Comparison of ENCODE assay signal across 19 mouse cellular contexts in the genomic region with DNA sequence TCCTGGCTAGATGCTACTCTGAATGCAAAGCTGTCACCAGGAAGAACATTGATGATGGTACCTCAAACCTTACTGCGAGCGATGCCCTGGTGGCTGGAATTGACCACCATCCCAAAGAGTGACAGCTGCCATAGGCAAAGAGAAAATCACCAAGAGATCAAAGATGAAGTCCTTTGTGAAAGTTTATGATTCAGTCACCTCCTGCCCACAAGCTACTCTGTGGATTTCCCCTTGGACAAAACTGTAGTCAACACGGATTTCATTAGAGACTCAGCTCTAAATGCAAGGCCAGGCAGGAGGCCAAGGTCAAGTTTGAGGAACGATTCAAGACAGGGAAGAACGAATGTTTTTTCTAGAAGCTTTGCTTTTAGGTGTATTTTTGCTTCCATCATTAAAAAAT. TPM values are rescaled to one million over a fixed set of nuclear protein-coding genes. Genes with fewer than 3 reads are reported as not detected.
"Had no signal": no experiment of that assay in that cellular context is flagged by ENCODE, and none has a peak within 500 bp of the region (broad histone marks: within the 10 kb centered on the region; RNA-seq: fewer than 3 reads in every experiment).

No protein-coding gene starts in this region.

- DNase-seq: retina, postnatal 1 day; right cerebral cortex, adult 18-20 months; right cerebral cortex, postnatal 14 days; right cerebral cortex, postnatal 25 days; right cerebral cortex, postnatal 4 days; spleen, adult 18-20 months; thymus, adult 18-20 months; thymus, adult 2 months; thymus, postnatal 14 days; thymus, postnatal 25 days; thymus, postnatal 36 days; thymus, postnatal 4 days had no signal

- H3K4me3 ChIP-seq: neural tube, embryonic 13.5 days; neural tube, embryonic 15.5 days; stomach, embryonic 15.5 days had no signal

- H3K9ac ChIP-seq: neural tube, embryonic 13.5 days; neural tube, embryonic 15.5 days; stomach, embryonic 15.5 days had no signal

- H3K27me3 ChIP-seq: neural tube, embryonic 13.5 days; neural tube, embryonic 15.5 days; stomach, embryonic 15.5 days had no signal

- H3K4me1 ChIP-seq: neural tube, embryonic 13.5 days; neural tube, embryonic 15.5 days had no signal

- H3K36me3 ChIP-seq: neural tube, embryonic 13.5 days; neural tube, embryonic 15.5 days; stomach, embryonic 15.5 days had no signal

- H3K9me3 ChIP-seq: neural tube, embryonic 13.5 days; neural tube, embryonic 15.5 days; stomach, embryonic 15.5 days had no signal

- H3K27ac ChIP-seq: neural tube, embryonic 13.5 days; neural tube, embryonic 15.5 days; stomach, embryonic 15.5 days; stomach, postnatal 0 days had no signal

- H3K4me2 ChIP-seq: neural tube, embryonic 13.5 days; neural tube, embryonic 15.5 days; stomach, embryonic 15.5 days had no signal

RNA-seq across cellular contexts. Expression of a gene that starts 19.4 kb away (rescaled TPM):
- polyA plus RNA-seq: neural tube, embryonic 14.5 days; neural tube, embryonic 15.5 days; stomach, postnatal 0 days; testis, adult 2 months had no signal

RNA-seq across cellular contexts. Expression of a gene that starts 50.4 kb away (rescaled TPM):
- total RNA-seq: neutrophil, adult 5-6 weeks had no signal
